Mouse (Mus musculus) myocyte (in vitro differentiated cells): ENCODE data around the gene RPS10-NUDT3. TPM values are rescaled to one million over a fixed set of nuclear protein-coding genes. Genes with fewer than 3 reads are reported as not detected.

Experiments
- H3K27me3 ChIP-seq: one replicate; pipeline ENCODE4 v1.6.1; 2011; ENCODE audit not compliant: control insufficient read depth, insufficient read depth, insufficient read length
- H3K36me3 ChIP-seq: one replicate; pipeline ENCODE4 v1.6.1; 2011; ENCODE audit not compliant: control insufficient read depth, insufficient read depth
- H3K4me2 ChIP-seq: one replicate; pipeline ENCODE4 v1.6.1; 2011; ENCODE audit warnings: low read depth, control low read depth
- H3K4me3 ChIP-seq: one replicate; pipeline ENCODE4 v1.5.1; 2011; ENCODE audit warnings: mild to moderate bottlenecking, control low read depth, moderate library complexity
- H3K79me2 ChIP-seq: one replicate; pipeline ENCODE4 v1.6.1; 2011; ENCODE audit not compliant: control insufficient read depth, insufficient read depth
- H3ac ChIP-seq: one replicate; pipeline ENCODE4 v1.6.1; 2011; ENCODE audit not compliant: control insufficient read depth, insufficient read length
- CEBPB ChIP-seq: IDR thresholded peaks from 2 replicates; pipeline ENCODE4 v1.6.1; 2011; ENCODE audit warnings: mild to moderate bottlenecking, moderate library complexity; ENCODE audit not compliant: poor library complexity, insufficient read depth, severe bottlenecking
- E2F4 ChIP-seq: IDR thresholded peaks from one replicate; pipeline ENCODE4 v1.6.1; 2011; ENCODE audit warnings: mild to moderate bottlenecking, control low read depth, moderate library complexity; ENCODE audit not compliant: insufficient read depth
- MAX ChIP-seq: IDR thresholded peaks from one replicate; pipeline ENCODE4 v1.6.1; 2011; ENCODE audit warnings: low read depth, mild to moderate bottlenecking, control low read depth
- MYOD1 ChIP-seq, 3 experiments: IDR thresholded peaks; one replicate each; pipeline ENCODE4 v1.6.1; 2011; ENCODE audit warnings: control low read depth in 2 of 3, low read depth in 2 of 3, mild to moderate bottlenecking in 2 of 3, moderate library complexity in 1 of 3; ENCODE audit not compliant: insufficient read length in 2 of 3, control insufficient read depth in 1 of 3
- MYOG ChIP-seq, 3 experiments: IDR thresholded peaks; one replicate each; pipeline ENCODE4 v1.6.1; 2011; ENCODE audit warnings: control low read depth in 2 of 3, low read depth in 2 of 3, mild to moderate bottlenecking in 2 of 3; ENCODE audit not compliant: insufficient read length in 2 of 3, control insufficient read depth in 1 of 3, insufficient read depth in 1 of 3
- POLR2A ChIP-seq: IDR thresholded peaks from one replicate; pipeline ENCODE4 v1.6.1; 2011; ENCODE audit warnings: low read depth, mild to moderate bottlenecking, control low read depth, moderate library complexity; ENCODE audit not compliant: insufficient read length
- POLR2AphosphoS2 ChIP-seq: IDR thresholded peaks from one replicate; pipeline ENCODE4 v1.6.1; 2011; ENCODE audit warnings: low read depth, control low read depth; ENCODE audit not compliant: insufficient read length
- REST ChIP-seq: IDR thresholded peaks from one replicate; pipeline ENCODE4 v1.6.1; 2011; ENCODE audit warnings: mild to moderate bottlenecking, control low read depth, moderate library complexity; ENCODE audit not compliant: insufficient read depth, insufficient read length
- SRF ChIP-seq: IDR thresholded peaks from one replicate; pipeline ENCODE4 v1.6.1; 2011; ENCODE audit warnings: low read depth; ENCODE audit not compliant: control insufficient read depth, insufficient read length
- TCF12 ChIP-seq: IDR thresholded peaks from one replicate; pipeline ENCODE4 v1.6.1; 2011; ENCODE audit warnings: mild to moderate bottlenecking, control low read depth; ENCODE audit not compliant: poor library complexity, insufficient read depth, severe bottlenecking
- TCF3 ChIP-seq: IDR thresholded peaks from one replicate; pipeline ENCODE4 v1.6.1; 2011; ENCODE audit warnings: low read depth, control low read depth; ENCODE audit not compliant: insufficient read length
- USF1 ChIP-seq: IDR thresholded peaks from one replicate; pipeline ENCODE4 v1.6.1; 2011; ENCODE audit warnings: low read depth, mild to moderate bottlenecking, control low read depth, moderate library complexity
- polyA plus RNA-seq: library from polyadenylated mRNA; unstranded; fragments of >200 nt; fragmentation: generic; extraction: Trizol; gene quantifications from one replicate; pipeline ENCODE4 v1.2.1, GENCODE M21; 2012; ENCODE audit warnings: missing spikeins

Gene RPS10-NUDT3
- polyA plus RNA-seq, 1 experiment: not detected

GRCm38 (mm10) chr17:27603522-27604234 lies 31.3 kb downstream of the RPS10-NUDT3 start:
- no peak for TF ChIP-seq SRF
- TF ChIP-seq POLR2AphosphoS2: no peak
- TF ChIP-seq REST: no peak
- peak; percentile 43 to 81 (median 72) for TF ChIP-seq MYOD1 (IDR thresholded peaks at IDR 0.05; ENCODE audit: control insufficient read depth in 1 of 3, insufficient read length in 2 of 3, low read depth in 2 of 3)
- TF ChIP-seq MYOG (IDR thresholded peaks at IDR 0.05; ENCODE audit: control insufficient read depth in 1 of 3, insufficient read depth in 1 of 3, insufficient read length in 2 of 3, low read depth in 2 of 3): peak; percentile 36 to 64 (median 49)
- no peak for TF ChIP-seq USF1
- no peak for TF ChIP-seq E2F4
- Histone ChIP-seq H3K79me2 (peaks cover 90% of the 10 kb centered on the region), H3K36me3 (no peaks in the 10 kb centered on the region), H3K4me3 (no peak overlapping the region), H3ac (no peak overlapping the region), H3K27me3 (no peaks in the 10 kb centered on the region), H3K4me2 (peak overlapping the region; percentile 10)

DNA sequence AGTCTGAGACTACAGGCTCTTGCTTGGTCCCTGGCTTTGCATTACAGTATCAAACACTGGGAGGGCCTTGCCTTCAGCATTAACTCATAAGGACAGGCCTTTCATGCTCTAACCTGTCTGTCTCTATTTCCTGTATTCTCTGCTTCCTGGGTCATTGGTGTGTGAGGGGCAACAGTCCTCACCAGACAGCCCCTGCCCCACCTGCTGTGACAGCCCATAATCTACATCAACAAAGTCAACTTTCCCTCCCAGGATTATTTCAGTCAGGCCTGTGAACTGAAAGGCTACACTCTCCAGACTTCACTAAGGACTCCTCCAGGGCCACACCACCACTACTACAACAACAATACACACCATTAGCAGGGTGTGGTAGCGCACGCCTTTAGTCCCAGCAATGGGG lies 32.0 kb downstream of the RPS10-NUDT3 start:
- Histone ChIP-seq H3K27me3 (no peaks in the 10 kb centered on the region), H3ac (no peak overlapping the region), H3K79me2 (peaks cover 90% of the 10 kb centered on the region), H3K4me2 (peak overlapping the region; percentile 10), H3K36me3 (no peaks in the 10 kb centered on the region), H3K4me3 (no peak overlapping the region)
- TF ChIP-seq POLR2AphosphoS2: no peak
- TF ChIP-seq TCF12: no peak
- TF ChIP-seq MAX: no peak
- TF ChIP-seq POLR2A: no peak
- TF ChIP-seq CEBPB: no peak
- no peak for TF ChIP-seq REST
- TF ChIP-seq E2F4: no peak

DNA sequence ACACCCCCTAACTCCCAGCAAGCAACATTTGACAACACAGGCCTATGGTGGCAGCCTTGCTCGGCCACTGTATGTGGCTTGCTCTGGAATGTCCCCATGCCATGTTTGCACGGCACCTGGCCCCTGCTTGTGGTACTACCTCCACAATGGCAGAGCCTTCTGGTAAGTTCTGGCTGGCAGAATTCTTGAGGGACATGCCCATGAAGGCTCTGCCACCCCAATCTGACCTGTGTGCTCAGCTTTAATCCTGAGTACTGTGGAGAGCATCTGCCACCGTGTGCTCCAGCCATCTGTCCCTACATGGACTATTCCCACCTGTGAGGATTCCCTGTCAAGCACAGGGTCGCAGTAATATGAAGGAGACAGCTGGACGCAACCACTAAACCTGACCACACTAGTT lies 34.2 kb downstream of the RPS10-NUDT3 start:
- TF ChIP-seq MYOG (IDR thresholded peaks at IDR 0.05; ENCODE audit: control insufficient read depth in 1 of 3, insufficient read depth in 1 of 3, insufficient read length in 2 of 3, low read depth in 2 of 3): no peak
- no peak for TF ChIP-seq MAX
- no peak for TF ChIP-seq E2F4
- no peak for TF ChIP-seq USF1
- no peak for TF ChIP-seq TCF12
- no peak for TF ChIP-seq MYOD1 (IDR thresholded peaks at IDR 0.05; ENCODE audit: control insufficient read depth in 1 of 3, insufficient read length in 2 of 3, low read depth in 2 of 3)
- no peak for TF ChIP-seq REST
- TF ChIP-seq CEBPB: no peak
- no peak for TF ChIP-seq TCF3
- TF ChIP-seq SRF: no peak
- TF ChIP-seq POLR2A: no peak
- TF ChIP-seq POLR2AphosphoS2: no peak
- H3K27me3 ChIP-seq: no peaks in the 10 kb centered on the region
- peaks cover 72% of the 10 kb centered on the region for H3K79me2 ChIP-seq
- H3K4me2 ChIP-seq: no peak overlapping the region
- H3K36me3 ChIP-seq: no peaks in the 10 kb centered on the region
- no peak overlapping the region for H3ac ChIP-seq
- no peak overlapping the region for H3K4me3 ChIP-seq

DNA sequence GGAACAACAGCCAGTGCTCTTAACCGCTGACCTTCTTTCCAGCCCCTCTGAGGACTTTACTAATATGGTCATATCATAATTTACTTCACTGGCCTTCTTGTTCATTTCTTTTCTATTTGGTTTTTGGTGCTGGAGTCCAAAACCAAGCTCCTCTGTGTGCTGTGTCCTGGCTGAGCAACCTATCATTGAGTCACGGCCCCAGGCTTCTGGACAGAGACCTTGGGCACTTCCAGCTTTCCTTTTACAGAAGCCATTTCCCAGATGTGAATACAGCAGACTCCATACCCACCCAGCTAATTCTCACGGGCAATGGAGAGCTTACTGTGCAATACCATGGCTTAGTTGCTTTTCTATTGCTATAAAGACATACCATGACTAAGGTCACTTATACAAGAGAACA lies 34.7 kb downstream of the RPS10-NUDT3 start:
- TF ChIP-seq MYOG (IDR thresholded peaks at IDR 0.05; ENCODE audit: control insufficient read depth in 1 of 3, insufficient read depth in 1 of 3, insufficient read length in 2 of 3, low read depth in 2 of 3) (no peak), TCF3 (no peak), TCF12 (no peak), MAX (no peak), REST (no peak), USF1 (no peak), POLR2AphosphoS2 (no peak), SRF (no peak), MYOD1 (IDR thresholded peaks at IDR 0.05; ENCODE audit: control insufficient read depth in 1 of 3, insufficient read length in 2 of 3, low read depth in 2 of 3) (no peak), E2F4 (no peak), POLR2A (no peak), CEBPB (no peak)
- no peak overlapping the region for H3K4me3 ChIP-seq
- no peaks in the 10 kb centered on the region for H3K27me3 ChIP-seq
- peaks cover 67% of the 10 kb centered on the region for H3K79me2 ChIP-seq
- no peaks in the 10 kb centered on the region for H3K36me3 ChIP-seq
- no peak overlapping the region for H3K4me2 ChIP-seq
- H3ac ChIP-seq: no peak overlapping the region

DNA sequence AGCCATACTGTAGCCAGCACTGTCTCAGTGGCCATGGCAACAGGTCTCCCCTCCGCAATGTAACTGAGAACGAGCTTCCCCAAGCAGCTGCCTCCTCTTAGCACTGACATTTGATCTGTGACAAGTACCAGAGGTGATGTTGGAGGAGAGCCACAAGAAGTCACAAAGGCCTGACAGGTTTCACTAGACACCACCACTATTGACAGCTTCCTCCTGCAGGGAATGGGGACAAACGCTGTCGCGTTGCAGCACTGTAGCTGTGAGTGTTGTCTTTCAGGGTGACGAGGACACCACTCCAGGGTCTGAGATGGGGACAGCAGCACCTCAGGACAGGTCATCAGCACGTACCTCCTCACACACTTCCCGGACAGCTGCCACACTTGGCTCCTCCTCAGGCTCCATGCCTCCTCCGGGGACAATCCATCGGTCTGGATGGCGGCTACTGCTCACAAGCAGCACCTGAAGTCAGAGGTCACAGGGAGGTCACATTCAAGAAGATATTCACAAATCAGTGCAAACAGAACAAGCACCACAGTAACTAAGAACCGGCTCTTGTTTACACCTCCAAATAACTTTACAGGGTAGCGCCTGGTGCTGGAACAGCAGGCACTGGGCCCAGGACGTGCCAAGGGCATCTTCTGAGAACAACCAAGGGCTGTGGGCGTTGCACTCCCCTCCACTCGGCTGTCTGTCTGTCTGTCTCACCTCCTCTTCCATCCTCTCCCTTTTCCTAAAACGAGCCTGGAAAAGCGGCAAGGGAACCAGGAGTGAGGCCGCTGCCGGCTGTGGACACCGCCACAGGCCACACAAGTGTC lies 38.4 kb downstream of the RPS10-NUDT3 start:
- H3K27me3 ChIP-seq: no peaks in the 10 kb centered on the region
- no peak overlapping the region for H3ac ChIP-seq
- no peak overlapping the region for H3K4me2 ChIP-seq
- H3K4me3 ChIP-seq: no peak overlapping the region
- H3K36me3 ChIP-seq: peaks cover 6% of the 10 kb centered on the region
- H3K79me2 ChIP-seq: peaks cover 45% of the 10 kb centered on the region
- no peak for TF ChIP-seq REST
- peak in 1 of 3 experiments; percentile 61 for TF ChIP-seq MYOD1 (IDR thresholded peaks at IDR 0.05; ENCODE audit: control insufficient read depth in 1 of 3, insufficient read length in 2 of 3, low read depth in 2 of 3)
- no peak for TF ChIP-seq TCF12
- TF ChIP-seq MYOG (IDR thresholded peaks at IDR 0.05; ENCODE audit: control insufficient read depth in 1 of 3, insufficient read depth in 1 of 3, insufficient read length in 2 of 3, low read depth in 2 of 3): peak in 1 of 3 experiments; percentile 5
- TF ChIP-seq USF1: no peak
- TF ChIP-seq POLR2A: no peak
